Mouse (Mus musculus) kidney, postnatal 36 days (tissue): Measurements from ENCODE around the gene Gm6763.
"Not testable (repeated sequence)": the region's sequence is repeated elsewhere in the genome, so short reads cannot be mapped to it uniquely, and the experiment has no call there.

Experiments
- DNase-seq, 2 experiments: peaks; one replicate each; pipeline ENCODE4 v3.0.0; 2021 to 2022; ENCODE audit warnings: mixed read lengths in 2 of 2

Gm6763 gene

DNA sequence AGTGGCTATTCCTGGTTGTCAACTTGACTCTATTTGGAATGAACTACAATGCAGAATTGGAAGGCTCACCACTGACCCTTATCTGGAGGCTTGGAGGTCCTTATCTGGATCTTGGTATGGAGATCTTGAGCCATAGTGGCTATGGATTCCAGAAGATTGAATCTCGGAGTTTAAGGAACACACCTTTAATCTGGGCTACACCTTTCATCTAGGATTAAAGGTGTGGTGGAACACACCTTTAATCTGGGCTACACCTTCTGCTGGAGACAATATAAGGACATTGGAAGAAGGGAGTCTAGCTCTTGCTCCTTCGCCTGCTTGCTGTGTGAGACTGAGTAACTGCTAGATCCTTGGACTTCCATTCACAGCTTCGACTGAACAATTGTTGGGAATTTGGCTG is at the start of gene Gm6763:
Gene Gm6763, plus strand, starts transcription at position 301 of the 400 bp plus-strand sequence.
- not testable (repeated sequence) for DNase-seq

DNA sequence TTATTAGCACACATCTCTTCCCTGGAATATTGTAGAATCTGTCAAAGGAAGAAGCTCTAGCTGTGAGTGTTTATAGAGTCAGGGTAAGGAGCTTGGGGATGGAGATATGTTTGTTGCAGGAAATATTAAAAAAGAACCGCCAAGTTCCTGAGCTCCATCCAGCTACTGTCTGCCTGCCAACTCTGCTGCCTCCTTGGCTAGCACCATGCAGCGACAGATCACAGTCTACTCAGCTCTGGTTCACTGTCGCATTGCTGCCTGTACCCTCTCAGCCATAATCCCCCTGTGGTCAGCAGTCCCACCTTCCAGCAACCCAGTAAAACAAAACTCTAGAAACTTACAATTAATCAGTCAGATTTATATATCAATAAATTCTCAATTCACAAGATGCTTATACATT is 41.3 kb upstream of the Gm6763 start:
- DNase-seq, result no peak

DNA sequence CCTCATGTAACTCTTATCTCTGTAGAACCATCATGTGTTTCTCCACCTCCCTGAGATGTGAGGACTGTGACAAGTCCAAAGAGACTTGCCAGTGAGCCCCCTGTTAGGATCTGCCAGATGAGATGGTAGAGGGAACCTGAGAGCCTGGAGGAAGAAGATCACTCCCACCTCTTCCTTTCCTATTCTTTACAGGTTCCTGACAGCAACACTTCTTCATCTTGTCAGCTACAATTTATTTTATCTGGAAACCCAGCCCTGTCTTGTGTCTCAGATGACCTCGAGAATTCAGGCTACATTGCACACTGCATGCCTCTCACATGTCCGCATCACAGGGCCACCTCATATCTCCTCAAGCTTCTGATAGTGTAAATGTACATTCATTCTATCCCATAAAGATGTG is 33.0 kb upstream of the Gm6763 start:
- DNase-seq, result no peak

DNA sequence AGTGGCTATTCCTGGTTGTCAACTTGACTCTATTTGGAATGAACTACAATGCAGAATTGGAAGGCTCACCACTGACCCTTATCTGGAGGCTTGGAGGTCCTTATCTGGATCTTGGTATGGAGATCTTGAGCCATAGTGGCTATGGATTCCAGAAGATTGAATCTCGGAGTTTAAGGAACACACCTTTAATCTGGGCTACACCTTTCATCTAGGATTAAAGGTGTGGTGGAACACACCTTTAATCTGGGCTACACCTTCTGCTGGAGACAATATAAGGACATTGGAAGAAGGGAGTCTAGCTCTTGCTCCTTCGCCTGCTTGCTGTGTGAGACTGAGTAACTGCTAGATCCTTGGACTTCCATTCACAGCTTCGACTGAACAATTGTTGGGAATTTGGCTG is 8.6 kb upstream of the Gm6763 start, which contains the start of gene Gm21293:
Gene Gm21293, plus strand, starts transcription at position 301 of the 400 bp plus-strand sequence.
- not testable (repeated sequence) for DNase-seq

DNA sequence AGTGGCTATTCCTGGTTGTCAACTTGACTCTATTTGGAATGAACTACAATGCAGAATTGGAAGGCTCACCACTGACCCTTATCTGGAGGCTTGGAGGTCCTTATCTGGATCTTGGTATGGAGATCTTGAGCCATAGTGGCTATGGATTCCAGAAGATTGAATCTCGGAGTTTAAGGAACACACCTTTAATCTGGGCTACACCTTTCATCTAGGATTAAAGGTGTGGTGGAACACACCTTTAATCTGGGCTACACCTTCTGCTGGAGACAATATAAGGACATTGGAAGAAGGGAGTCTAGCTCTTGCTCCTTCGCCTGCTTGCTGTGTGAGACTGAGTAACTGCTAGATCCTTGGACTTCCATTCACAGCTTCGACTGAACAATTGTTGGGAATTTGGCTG is 8.4 kb downstream of the Gm6763 start, which contains the start of gene Gm8764:
Gene Gm8764, plus strand, starts transcription at position 301 of the 400 bp plus-strand sequence.
- not testable (repeated sequence) for DNase-seq

DNA sequence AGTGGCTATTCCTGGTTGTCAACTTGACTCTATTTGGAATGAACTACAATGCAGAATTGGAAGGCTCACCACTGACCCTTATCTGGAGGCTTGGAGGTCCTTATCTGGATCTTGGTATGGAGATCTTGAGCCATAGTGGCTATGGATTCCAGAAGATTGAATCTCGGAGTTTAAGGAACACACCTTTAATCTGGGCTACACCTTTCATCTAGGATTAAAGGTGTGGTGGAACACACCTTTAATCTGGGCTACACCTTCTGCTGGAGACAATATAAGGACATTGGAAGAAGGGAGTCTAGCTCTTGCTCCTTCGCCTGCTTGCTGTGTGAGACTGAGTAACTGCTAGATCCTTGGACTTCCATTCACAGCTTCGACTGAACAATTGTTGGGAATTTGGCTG is 16.9 kb downstream of the Gm6763 start, which contains the start of gene Gm21304:
Gene Gm21304, plus strand, starts transcription at position 301 of the 400 bp plus-strand sequence.
- DNase-seq, result not testable (repeated sequence)

DNA sequence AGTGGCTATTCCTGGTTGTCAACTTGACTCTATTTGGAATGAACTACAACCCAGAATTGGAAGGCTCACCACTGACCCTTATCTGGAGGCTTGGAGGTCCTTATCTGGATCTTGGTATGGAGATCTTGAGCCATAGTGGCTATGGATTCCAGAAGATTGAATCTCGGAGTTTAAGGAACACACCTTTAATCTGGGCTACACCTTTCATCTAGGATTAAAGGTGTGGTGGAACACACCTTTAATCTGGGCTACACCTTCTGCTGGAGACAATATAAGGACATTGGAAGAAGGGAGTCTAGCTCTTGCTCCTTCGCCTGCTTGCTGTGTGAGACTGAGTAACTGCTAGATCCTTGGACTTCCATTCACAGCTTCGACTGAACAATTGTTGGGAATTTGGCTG is 25.4 kb downstream of the Gm6763 start, which contains the start of gene Gm21312:
Gene Gm21312, plus strand, starts transcription at position 301 of the 400 bp plus-strand sequence.
- DNase-seq, result not testable (repeated sequence)

DNA sequence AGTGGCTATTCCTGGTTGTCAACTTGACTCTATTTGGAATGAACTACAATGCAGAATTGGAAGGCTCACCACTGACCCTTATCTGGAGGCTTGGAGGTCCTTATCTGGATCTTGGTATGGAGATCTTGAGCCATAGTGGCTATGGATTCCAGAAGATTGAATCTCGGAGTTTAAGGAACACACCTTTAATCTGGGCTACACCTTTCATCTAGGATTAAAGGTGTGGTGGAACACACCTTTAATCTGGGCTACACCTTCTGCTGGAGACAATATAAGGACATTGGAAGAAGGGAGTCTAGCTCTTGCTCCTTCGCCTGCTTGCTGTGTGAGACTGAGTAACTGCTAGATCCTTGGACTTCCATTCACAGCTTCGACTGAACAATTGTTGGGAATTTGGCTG is 33.9 kb downstream of the Gm6763 start, which contains the start of gene Gm20765:
Gene Gm20765, plus strand, starts transcription at position 301 of the 400 bp plus-strand sequence.
- not testable (repeated sequence) for DNase-seq

DNA sequence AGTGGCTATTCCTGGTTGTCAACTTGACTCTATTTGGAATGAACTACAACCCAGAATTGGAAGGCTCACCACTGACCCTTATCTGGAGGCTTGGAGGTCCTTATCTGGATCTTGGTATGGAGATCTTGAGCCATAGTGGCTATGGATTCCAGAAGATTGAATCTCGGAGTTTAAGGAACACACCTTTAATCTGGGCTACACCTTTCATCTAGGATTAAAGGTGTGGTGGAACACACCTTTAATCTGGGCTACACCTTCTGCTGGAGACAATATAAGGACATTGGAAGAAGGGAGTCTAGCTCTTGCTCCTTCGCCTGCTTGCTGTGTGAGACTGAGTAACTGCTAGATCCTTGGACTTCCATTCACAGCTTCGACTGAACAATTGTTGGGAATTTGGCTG is 42.4 kb downstream of the Gm6763 start, which contains the start of gene Gm4340:
Gene Gm4340, plus strand, starts transcription at position 301 of the 400 bp plus-strand sequence.
- DNase-seq, result not testable (repeated sequence)
